Mouse (Mus musculus) embryonic fibroblast, embryonic 13.5 days (primary cell): ENCODE measurements around the gene Cyp17a1.
A peak's percentile ranks its signal among the peaks of the same experiment; 100 is the strongest.

Source experiments
- CTCF ChIP-seq: IDR thresholded peaks from 2 replicates; pipeline ENCODE4 v1.5.1; 2011; ENCODE audit warnings: mild to moderate bottlenecking, control low read depth, low read length, moderate library complexity, borderline replicate concordance; ENCODE audit not compliant: insufficient read depth
- POLR2A ChIP-seq: IDR thresholded peaks from 2 replicates; pipeline ENCODE4 v1.6.1; 2011; ENCODE audit warnings: low read depth, mild to moderate bottlenecking, control low read depth, low read length, moderate library complexity

GRCm38 (mm10) chr19:46689460-46690372 lies 16.7 kb upstream of the Cyp17a1 start, which contains the start of gene Borcs7:
- TF ChIP-seq POLR2A, result peak; percentile 74
- TF ChIP-seq CTCF, result no peak
